Mouse (Mus musculus) ES-Bruce4 (cell line): ENCODE results near the gene Hoxa3. TPM values are rescaled to one million over a fixed set of nuclear protein-coding genes. Genes with fewer than 3 reads are reported as not detected.

ENCODE experiments used
- H3K27ac ChIP-seq: 2 replicates; pipeline ENCODE4 v1.5.1; 2012; ENCODE audit warnings: low read length, inconsistent platforms; ENCODE audit not compliant: insufficient read depth
- H3K27me3 ChIP-seq: 2 replicates; pipeline ENCODE4 v1.6.1; 2012; ENCODE audit warnings: mild to moderate bottlenecking, low read length, inconsistent platforms; ENCODE audit not compliant: control insufficient read depth, poor library complexity, insufficient read depth, severe bottlenecking
- H3K36me3 ChIP-seq: 2 replicates; pipeline ENCODE4 v1.6.1; 2012; ENCODE audit warnings: inconsistent platforms, mild to moderate bottlenecking, low read length, moderate library complexity; ENCODE audit not compliant: control insufficient read depth, poor library complexity, insufficient read depth, severe bottlenecking
- H3K4me1 ChIP-seq: one replicate; pipeline ENCODE4 v1.8.1; 2011; ENCODE audit warnings: low read length; ENCODE audit not compliant: control insufficient read depth, insufficient read depth
- H3K4me3 ChIP-seq: 2 replicates; pipeline ENCODE4 v1.5.1; 2011; ENCODE audit warnings: low read depth, mild to moderate bottlenecking, low read length
- H3K9ac ChIP-seq: 2 replicates; pipeline ENCODE4 v1.6.1; 2012; ENCODE audit warnings: low read depth, mild to moderate bottlenecking, inconsistent platforms; ENCODE audit not compliant: poor library complexity, severe bottlenecking
- H3K9me3 ChIP-seq: replicated peaks from 2 replicates; pipeline ENCODE4 v1.6.1; 2012; ENCODE audit warnings: mild to moderate bottlenecking, low read length, inconsistent platforms; ENCODE audit not compliant: control insufficient read depth, poor library complexity, insufficient read depth, severe bottlenecking
- CTCF ChIP-seq: IDR thresholded peaks from one replicate; pipeline ENCODE4 v1.8.1; 2011; ENCODE audit warnings: low read depth, low read length
- EP300 ChIP-seq: IDR thresholded peaks from 2 replicates; pipeline ENCODE4 v1.6.1; 2011; ENCODE audit warnings: low read depth, low read length; ENCODE audit not compliant: insufficient read depth
- POLR2A ChIP-seq: IDR thresholded peaks from one replicate; pipeline ENCODE4 v1.8.1; 2011; ENCODE audit warnings: low read length; ENCODE audit not compliant: insufficient read depth
- polyA plus RNA-seq: library from polyadenylated mRNA; stranded (reverse); fragments of >200 nt; gene quantifications from 2 replicates; pipeline ENCODE4 v1.2.4, GENCODE M21; 2011; ENCODE audit warnings: low read depth; ENCODE audit not compliant: missing spikeins, insufficient read depth, insufficient read length

Hoxa3 gene
- polyA plus RNA-seq, 1 experiment, result 0.25 TPM

DNA sequence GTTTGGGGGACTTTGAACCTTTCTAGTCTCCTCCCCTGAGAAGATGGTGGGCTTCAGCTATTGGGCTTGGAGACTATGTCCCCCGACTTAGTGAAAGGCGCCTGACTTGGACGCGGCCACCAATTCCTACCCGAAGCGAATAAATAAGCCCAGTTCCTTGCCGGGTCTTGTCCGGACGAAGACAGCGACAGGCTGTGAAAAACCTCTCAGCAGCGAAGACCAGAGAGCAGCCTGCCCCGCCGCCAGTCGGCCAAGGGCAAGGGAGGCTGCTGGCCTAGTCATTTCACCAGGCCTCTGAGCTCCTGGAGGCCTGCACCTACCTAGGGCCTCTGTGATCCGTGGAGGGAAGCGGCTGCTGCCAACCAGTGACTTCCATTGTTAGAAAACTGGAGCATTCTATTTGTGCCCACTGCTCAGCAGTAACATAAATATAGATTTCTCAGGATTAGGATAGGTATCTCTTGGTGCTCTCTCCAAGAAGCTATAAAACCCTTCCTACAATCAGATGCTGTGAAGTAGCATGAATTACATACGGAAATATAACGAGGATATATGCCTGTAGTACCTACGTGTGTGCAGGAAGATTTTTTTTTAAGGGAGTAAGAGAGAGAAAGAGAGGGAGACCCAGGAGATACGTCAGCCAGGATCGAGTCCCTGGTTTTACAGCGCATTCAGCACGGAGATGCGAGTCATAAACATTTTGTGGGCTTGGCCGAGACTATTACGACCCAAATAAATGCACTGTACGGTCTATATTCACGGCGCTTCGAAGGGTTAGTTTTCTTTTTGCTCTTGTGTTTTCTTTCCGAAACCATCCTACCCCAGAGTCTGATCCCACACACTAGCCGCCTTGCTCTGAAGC lies 7.1 kb upstream of the Hoxa3 start:
- Histone ChIP-seq H3K36me3 (no peaks in the 10 kb centered on the region), H3K4me3 (no peak overlapping the region), H3K27me3 (peaks cover 58% of the 10 kb centered on the region), H3K27ac (no peak overlapping the region), H3K4me1 (no peaks in the 10 kb centered on the region), H3K9me3 (no peaks in the 10 kb centered on the region), H3K9ac (no peak overlapping the region)
- TF ChIP-seq CTCF (no peak), POLR2A (no peak), EP300 (no peak)

DNA sequence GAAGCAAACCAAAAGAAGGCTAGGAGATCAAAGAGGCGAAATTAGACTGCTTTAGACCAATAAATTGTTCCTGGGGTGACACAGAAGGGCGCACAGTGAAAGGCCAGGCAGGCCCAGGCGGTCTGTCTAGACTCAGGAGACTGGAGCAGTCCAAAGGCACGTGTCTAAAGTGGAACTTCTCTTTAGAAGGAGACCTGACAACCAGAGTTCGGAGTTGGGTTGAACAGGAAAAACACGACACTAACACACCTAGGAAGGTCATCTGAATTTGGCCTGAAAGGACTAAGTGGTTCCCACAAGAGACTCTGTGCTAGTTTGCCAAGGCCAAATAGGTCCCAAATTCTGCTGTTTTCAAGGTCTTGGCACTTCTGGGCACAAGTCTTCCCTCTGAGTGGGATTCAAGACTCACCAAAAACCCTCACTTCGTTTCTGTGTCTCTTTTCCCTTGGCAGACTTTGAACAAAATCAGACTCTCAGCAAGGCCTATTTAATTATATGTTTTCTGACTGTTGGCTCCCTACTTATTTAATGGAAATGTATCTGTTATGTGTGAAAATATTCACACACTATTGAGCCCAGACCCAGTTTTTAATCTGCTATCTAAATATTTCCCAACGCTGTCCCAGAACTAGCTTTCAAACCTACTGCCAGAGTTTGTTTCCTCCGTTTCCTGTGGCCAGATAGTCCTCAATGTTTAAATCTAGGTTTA lies 6.3 kb upstream of the Hoxa3 start:
- Histone ChIP-seq H3K9ac (no peak overlapping the region), H3K36me3 (no peaks in the 10 kb centered on the region), H3K27ac (no peak overlapping the region), H3K4me1 (no peaks in the 10 kb centered on the region), H3K9me3 (no peaks in the 10 kb centered on the region), H3K4me3 (no peak overlapping the region), H3K27me3 (peaks cover 58% of the 10 kb centered on the region)
- no peak for TF ChIP-seq POLR2A
- TF ChIP-seq EP300, result no peak
- no peak for TF ChIP-seq CTCF

DNA sequence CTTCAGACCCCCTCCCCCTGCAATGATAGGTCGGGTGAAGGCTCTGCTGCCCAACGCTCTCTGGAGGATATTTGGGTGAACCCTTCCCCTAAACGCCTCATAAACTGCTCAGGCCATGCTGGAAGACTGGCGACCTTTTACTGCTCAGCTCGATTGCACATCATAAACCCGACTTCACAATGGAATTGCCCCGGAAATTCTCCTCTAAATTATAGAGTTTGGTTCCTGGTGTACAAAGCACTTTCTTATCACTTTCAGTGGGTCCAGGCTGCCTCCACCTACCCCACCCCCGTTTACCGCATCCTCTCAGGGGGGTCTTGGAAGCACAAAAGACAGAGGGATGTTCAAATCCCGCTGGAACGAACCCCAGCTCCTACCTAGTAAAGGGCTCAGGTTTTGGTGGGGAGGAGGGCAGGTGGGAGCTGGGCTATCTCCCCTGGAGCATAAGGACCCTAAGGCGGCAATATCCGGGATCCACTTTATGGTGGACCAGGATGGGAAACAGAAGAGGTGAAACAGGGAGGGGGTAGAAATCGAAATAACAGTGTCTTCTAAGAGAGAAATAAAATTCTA lies 5.6 kb upstream of the Hoxa3 start:
- Histone ChIP-seq H3K4me1 (no peaks in the 10 kb centered on the region), H3K27ac (no peak overlapping the region), H3K9me3 (no peaks in the 10 kb centered on the region), H3K36me3 (no peaks in the 10 kb centered on the region), H3K9ac (no peak overlapping the region), H3K27me3 (peaks cover 53% of the 10 kb centered on the region), H3K4me3 (no peak overlapping the region)
- no peak for TF ChIP-seq POLR2A
- TF ChIP-seq CTCF, result no peak
- TF ChIP-seq EP300, result no peak

DNA sequence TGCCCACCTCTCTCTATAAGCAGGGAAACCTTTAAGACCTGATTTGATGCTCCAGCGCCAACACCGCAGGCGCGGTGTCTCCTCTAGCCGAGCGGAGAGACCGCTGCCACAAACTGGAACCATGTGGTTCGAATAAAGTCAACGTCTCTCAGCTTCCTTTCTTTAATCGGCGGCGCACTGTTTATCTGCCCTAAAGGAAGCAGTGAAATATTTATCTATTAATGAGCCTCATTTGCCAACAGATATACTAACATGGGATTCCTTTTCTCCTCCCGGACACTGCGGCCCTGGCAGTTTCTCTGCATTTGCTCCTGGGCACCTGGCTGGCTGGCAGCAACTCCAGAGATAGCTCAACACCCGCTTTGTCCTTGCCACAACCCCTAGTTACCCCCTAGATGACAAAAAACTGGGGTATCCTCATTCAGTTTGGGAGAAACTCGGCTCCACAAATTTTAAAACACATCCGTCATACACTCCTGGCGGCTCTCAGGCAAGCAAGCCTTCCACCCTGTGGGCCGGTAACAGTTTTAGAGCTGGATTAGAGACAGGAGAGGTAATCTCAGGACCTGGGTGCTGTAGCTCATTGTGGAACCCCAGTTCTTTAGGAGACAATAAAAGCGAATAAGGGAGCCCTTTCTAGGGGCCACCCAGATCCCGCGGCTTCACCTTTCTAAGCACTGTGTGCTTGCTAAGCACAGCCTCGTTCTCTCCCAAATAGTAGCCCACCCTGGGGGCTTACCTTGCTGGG lies 4.9 kb upstream of the Hoxa3 start:
- Histone ChIP-seq H3K4me3 (peak overlapping the region; percentile 28), H3K9ac (peak overlapping the region; percentile 34; the same call in 1 of the 2 replicates), H3K36me3 (no peaks in the 10 kb centered on the region), H3K4me1 (no peaks in the 10 kb centered on the region), H3K9me3 (no peaks in the 10 kb centered on the region), H3K27me3 (peaks cover 59% of the 10 kb centered on the region), H3K27ac (no peak overlapping the region)
- no peak for TF ChIP-seq POLR2A
- TF ChIP-seq CTCF, result no peak
- no peak for TF ChIP-seq EP300

DNA sequence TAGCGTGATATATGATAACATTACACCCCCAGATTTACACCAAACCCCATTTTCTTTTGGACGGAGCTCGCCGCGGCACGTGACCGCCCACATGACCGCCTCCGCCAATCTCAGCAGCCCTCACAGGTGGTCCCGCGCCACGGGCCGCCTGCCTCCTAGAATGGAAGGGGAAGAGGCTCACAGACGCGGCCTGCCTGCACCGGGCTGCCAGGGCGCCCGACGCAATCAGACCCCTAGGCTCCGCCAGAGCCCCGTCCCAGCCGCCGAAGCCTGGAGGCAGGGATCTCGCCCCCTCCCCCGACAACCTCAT lies 4.3 kb upstream of the Hoxa3 start:
- H3K9ac ChIP-seq, result peak overlapping the region; percentile 50; the same call in 1 of the 2 replicates
- no peaks in the 10 kb centered on the region for H3K4me1 ChIP-seq
- H3K27me3 ChIP-seq, result peaks cover 58% of the 10 kb centered on the region
- no peak overlapping the region for H3K27ac ChIP-seq
- H3K4me3 ChIP-seq, result peak overlapping the region; percentile 28
- H3K36me3 ChIP-seq, result no peaks in the 10 kb centered on the region
- no peak for TF ChIP-seq CTCF
- TF ChIP-seq EP300, result no peak
- no peak for TF ChIP-seq POLR2A
- no peaks in the 10 kb centered on the region for H3K9me3 ChIP-seq
